Mouse (Mus musculus) olfactory bulb, adult 2 months (tissue): Measurements from ENCODE around the gene Rbm14.
A peak's percentile ranks its signal among the peaks of the same experiment; 100 is the strongest.

Experiments
- CTCF ChIP-seq: fragments of 200-500 bp; IDR thresholded peaks from 2 replicates; pipeline ENCODE4 v1.5.1; 2012; ENCODE audit warnings: low read depth, mild to moderate bottlenecking, low read length, moderate library complexity; ENCODE audit not compliant: insufficient read depth
- POLR2A ChIP-seq: fragments of 200-500 bp; IDR thresholded peaks from 2 replicates; pipeline ENCODE4 v1.6.1; 2012; ENCODE audit warnings: mild to moderate bottlenecking, low read depth, low read length, moderate library complexity; ENCODE audit not compliant: insufficient read depth

DNA sequence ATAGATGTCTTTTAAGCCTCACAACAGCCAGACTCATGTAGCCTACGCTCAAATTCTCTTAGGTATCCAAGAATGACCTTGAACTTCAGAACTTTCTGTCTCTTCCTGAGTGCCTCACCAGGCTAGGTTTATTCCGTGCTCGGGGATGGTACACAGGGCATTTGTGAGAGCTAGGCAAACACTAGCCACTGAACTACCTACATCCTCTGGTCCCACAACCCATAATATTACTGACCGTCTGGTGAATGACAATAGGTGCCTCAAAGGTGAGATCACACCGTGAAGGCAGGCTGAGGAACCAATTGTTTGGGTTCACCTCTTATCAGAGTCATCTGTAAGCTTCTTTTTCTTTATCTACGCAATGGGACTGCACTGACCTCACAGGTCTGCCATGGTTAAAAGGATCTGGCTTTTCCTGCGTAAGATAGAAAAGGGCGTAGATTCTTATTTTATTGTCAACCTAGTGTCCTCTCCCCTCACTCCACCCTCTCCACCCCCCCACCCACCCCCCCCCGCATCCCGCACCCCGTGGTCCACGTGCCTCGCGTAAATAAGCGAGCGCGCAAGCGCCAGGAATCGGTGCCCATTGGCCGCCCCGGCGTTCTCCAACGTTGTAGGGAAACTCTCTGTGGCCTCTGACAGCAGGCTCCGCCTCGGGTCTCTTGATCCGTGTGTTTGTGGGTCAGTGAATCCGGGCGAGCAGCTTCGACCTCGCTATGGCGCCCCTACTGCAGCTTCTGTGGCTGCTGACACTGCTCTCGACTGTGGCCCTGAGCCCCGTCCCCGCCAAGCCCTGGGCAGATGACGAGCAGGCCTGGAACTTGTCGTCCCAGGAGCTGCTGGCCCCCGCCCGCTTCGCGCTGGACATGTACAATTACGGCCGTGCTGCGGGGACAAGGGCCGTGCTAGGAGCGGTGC, 43.4 kb upstream of the Rbm14 start, which contains the start of gene Ctsf:
- TF ChIP-seq POLR2A = peak; percentile 61
- TF ChIP-seq CTCF = no peak
